Mouse (Mus musculus) neutrophil, adult 83 days (primary cell): ENCODE data around the gene Pcyt2. TPM values are rescaled to one million over a fixed set of nuclear protein-coding genes. Genes with fewer than 3 reads are reported as not detected.

Experiments used
- total RNA-seq, 2 experiments: library from RNA; stranded (reverse); gene quantifications; one replicate each; pipeline ENCODE4 v1.2.4; 2023

The Pcyt2 gene
- 10 to 100 TPM; 37.2 to 38.3 TPM for total RNA-seq

GRCm38 (mm10) chr11:120617519-120618112 is at the start of gene Pcyt2:
Gene Pcyt2 (minus strand): TSS chr11:120617936.

DNA sequence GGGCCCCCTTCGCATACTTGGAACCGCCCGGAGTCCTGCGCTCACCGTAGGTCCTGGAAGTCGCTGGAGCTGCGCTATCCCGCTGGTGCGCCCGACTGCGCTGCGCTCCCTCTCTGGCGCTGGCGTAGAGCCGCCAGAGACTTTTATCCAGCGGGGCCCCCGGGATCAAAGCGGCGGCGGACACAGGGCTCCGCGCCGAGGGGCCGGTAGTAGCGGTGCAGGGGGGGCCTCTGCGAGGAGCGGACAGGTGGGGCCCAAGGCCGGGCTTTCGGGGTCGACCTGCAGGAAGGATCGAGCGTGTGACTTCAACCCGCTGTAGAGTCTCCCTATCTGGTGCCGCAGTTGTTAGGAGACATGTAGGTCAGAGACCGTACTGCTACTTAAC is 43.3 kb upstream of the Pcyt2 start, which contains the start of gene Notum:
TSS of gene Notum (minus strand) at position 100 of the 385 bp plus-strand sequence.

DNA sequence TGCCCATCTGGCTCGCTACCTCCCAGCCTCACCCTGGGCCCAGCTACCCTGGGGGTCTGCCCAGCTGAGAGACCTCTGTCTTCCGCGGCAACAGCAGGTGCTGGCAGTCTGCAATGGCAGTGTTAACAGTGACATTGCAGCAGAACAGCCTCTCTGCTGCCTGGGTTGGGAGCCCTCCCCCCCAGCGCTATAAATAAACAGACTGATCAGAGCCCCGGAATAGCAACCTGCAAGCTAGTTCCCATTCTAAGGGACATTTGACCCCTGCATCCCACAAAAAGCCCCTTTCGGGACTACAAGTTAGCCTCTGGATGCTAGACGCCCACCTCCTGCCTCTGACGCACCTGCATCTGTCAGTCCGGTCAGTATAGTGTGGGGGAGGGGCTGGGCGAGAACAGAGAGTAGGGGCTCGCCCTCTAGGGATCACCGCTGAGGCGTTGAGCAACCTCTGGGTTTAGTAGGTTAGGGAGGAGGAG is 30.3 kb upstream of the Pcyt2 start, which contains the start of gene Myadml2:
TSS of gene Myadml2 (minus strand) at position 158 of the 476 bp plus-strand sequence.

GRCm38 (mm10) chr11:120643601-120643987 is 25.9 kb upstream of the Pcyt2 start, which contains the start of gene Pycr1:
Gene Pycr1 (minus strand): TSS chr11:120643769.

GRCm38 (mm10) chr11:120633520-120634343 is 16.0 kb upstream of the Pcyt2 start, which contains the start of gene Mafg:
Gene Mafg (minus strand): TSS chr11:120633600.

DNA sequence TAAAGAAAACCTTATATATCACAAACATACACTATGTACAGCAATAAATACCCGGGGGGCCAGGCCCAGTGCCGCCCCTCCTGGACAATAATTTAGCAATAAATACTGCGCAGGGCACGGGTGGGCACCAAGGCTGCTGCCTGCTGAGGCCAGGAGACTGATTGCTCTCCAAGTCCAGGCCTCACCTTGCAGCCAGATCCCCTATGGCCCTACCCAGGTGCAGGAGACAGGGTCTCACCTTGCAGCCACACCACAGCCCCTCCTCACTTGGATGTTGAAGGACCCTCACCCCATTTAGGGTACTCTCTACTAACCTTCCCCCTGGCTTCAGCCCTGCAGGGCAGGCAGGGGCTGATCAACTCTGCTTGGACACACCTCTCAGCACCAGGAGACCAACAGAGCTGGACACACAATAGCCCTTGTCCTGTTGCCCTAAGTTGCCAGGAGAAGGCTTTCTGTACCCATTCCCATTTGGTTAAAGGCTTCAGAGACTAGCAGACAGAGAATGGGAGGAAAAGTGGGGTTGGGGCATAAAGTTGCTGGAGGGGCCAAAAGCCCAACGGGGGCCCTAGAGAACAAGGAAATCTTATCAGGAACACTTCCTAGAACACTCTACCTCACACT is 7.5 kb upstream of the Pcyt2 start, which contains the start of gene Sirt7:
TSS of gene Sirt7 (minus strand) at position 89 of the 624 bp plus-strand sequence.

GRCm38 (mm10) chr11:120608241-120609034 is 9.3 kb downstream of the Pcyt2 start, which contains the start of gene Npb:
Gene Npb (plus strand): TSS chr11:120608477.

GRCm38 (mm10) chr11:120598283-120598989 is 19.3 kb downstream of the Pcyt2 start, which contains the start of the genes Alyref and Anapc11:
Gene Alyref (minus strand): TSS chr11:120598365.
Gene Anapc11 (plus strand): TSS chr11:120598421.

GRCm38 (mm10) chr11:120581490-120582267 is 36.1 kb downstream of the Pcyt2 start, which contains the start of gene Arhgdia:
Gene Arhgdia (minus strand): TSS chr11:120581624.

GRCm38 (mm10) chr11:120572752-120573584 is 44.8 kb downstream of the Pcyt2 start, which contains the start of gene P4hb:
Gene P4hb (minus strand): TSS chr11:120573253.

Other genes with a start within 250 kb of the Pcyt2 start
- 10 to 100 TPM; 11.2 to 13.9 TPM for gene Faap100, start 239.2 kb downstream of the Pcyt2 start, total RNA-seq
- gene Nploc4, start 180.2 kb downstream of the Pcyt2 start, total RNA-seq = 10 to 100 TPM; 48.6 to 50.6 TPM
- gene Tspan10, start 175.3 kb downstream of the Pcyt2 start, total RNA-seq = 1 to 10 TPM in 1 of 2 experiments, not detected in 1; 6.7 TPM
- not detected for gene Pde6g, start 164.4 kb downstream of the Pcyt2 start, total RNA-seq
- gene Oxld1, start 159.9 kb downstream of the Pcyt2 start, total RNA-seq = 1 to 10 TPM; 4.1 to 7.9 TPM
- gene Ccdc137, start 159.8 kb downstream of the Pcyt2 start, total RNA-seq = 10 to 100 TPM; 12.4 to 14.5 TPM
- gene Arl16, start 150.3 kb downstream of the Pcyt2 start, total RNA-seq = 10 to 100 TPM in 1 of 2 experiments, 1 to 10 TPM in 1; 8.7 to 10.5 TPM
- gene Mrpl12, start 133.3 kb downstream of the Pcyt2 start, total RNA-seq = 10 to 100 TPM; 18.3 to 23.1 TPM
- 10 to 100 TPM; 16.4 to 19.3 TPM for gene Slc25a10, start 126.1 kb downstream of the Pcyt2 start, total RNA-seq
- gene Gcgr, start 87.2 kb downstream of the Pcyt2 start, total RNA-seq = not detected
- 10 to 100 TPM; 34.2 to 37.3 TPM for gene Mcrip1, start 68.2 kb downstream of the Pcyt2 start, total RNA-seq
- gene Ppp1r27, start 66.8 kb downstream of the Pcyt2 start, total RNA-seq = under 1 TPM in 1 of 2 experiments, not detected in 1; 0.75 TPM
- gene P4hb, start 44.7 kb downstream of the Pcyt2 start, total RNA-seq = 100 to 1,000 TPM; 266 to 274 TPM
- 100 to 1,000 TPM; 361 to 393 TPM for gene Arhgdia, start 36.3 kb downstream of the Pcyt2 start, total RNA-seq
- 100 to 1,000 TPM; 143 to 147 TPM for gene Alyref, start 19.6 kb downstream of the Pcyt2 start, total RNA-seq
- gene Anapc11, start 19.5 kb downstream of the Pcyt2 start, total RNA-seq = 10 to 100 TPM; 49.3 to 52.8 TPM
- 1 to 10 TPM; 1.2 to 1.5 TPM for gene Npb, start 9.5 kb downstream of the Pcyt2 start, total RNA-seq
- gene Sirt7, start 7.3 kb upstream of the Pcyt2 start, total RNA-seq = 100 to 1,000 TPM; 119 to 120 TPM
- gene Mafg, start 15.7 kb upstream of the Pcyt2 start, total RNA-seq = 100 to 1,000 TPM; 107 to 135 TPM
- gene Pycr1, start 25.8 kb upstream of the Pcyt2 start, total RNA-seq = 1 to 10 TPM; 1.1 to 1.2 TPM
- gene Myadml2, start 30.2 kb upstream of the Pcyt2 start, total RNA-seq = not detected
- gene Notum, start 43.2 kb upstream of the Pcyt2 start, total RNA-seq = under 1 TPM in 1 of 2 experiments, not detected in 1; 0.39 TPM
- gene Aspscr1, start 55.0 kb upstream of the Pcyt2 start, total RNA-seq = 10 to 100 TPM; 85.4 to 88.2 TPM
- 10 to 100 TPM; 33.5 to 39.0 TPM for gene Cenpx, start 95.8 kb upstream of the Pcyt2 start, total RNA-seq
- 10 to 100 TPM; 12.8 to 17.1 TPM for gene Lrrc45, start 96.0 kb upstream of the Pcyt2 start, total RNA-seq
- under 1 TPM in 1 of 2 experiments, not detected in 1; 0.33 TPM for gene Rac3, start 103.5 kb upstream of the Pcyt2 start, total RNA-seq
- gene Dcxr, start 109.3 kb upstream of the Pcyt2 start, total RNA-seq = 1 to 10 TPM; 8.3 to 8.5 TPM
- gene Cbr2, start 114.2 kb upstream of the Pcyt2 start, total RNA-seq = 1 to 10 TPM; 7.3 to 9.0 TPM
- gene Hmga1b, start 144.9 kb upstream of the Pcyt2 start, total RNA-seq = 10 to 100 TPM; 40.0 to 43.8 TPM
- 10 to 100 TPM; 14.0 to 15.3 TPM for gene Rfng, start 166.3 kb upstream of the Pcyt2 start, total RNA-seq
- gene Gps1, start 166.3 kb upstream of the Pcyt2 start, total RNA-seq = 10 to 100 TPM; 38.0 to 39.9 TPM
- gene Dus1l, start 178.5 kb upstream of the Pcyt2 start, total RNA-seq = 10 to 100 TPM; 31.0 to 32.0 TPM
- 10 to 100 TPM; 28.3 to 29.7 TPM for gene Fasn, start 206.6 kb upstream of the Pcyt2 start, total RNA-seq